Mouse (Mus musculus) cortical plate, adult 2 months (tissue): ENCODE results near the gene Olfr906.

Experiments used
- CTCF ChIP-seq: fragments of 200-500 bp; IDR thresholded peaks from 2 replicates; pipeline ENCODE4 v1.5.1; 2011; ENCODE audit warnings: mild to moderate bottlenecking, control low read depth, low read length; ENCODE audit not compliant: insufficient read depth; ENCODE audit errors: extremely low read depth
- POLR2A ChIP-seq: fragments of 200-500 bp; IDR thresholded peaks from 2 replicates; pipeline ENCODE4 v1.6.1; 2011; ENCODE audit warnings: mild to moderate bottlenecking, low read length, control low read depth; ENCODE audit not compliant: insufficient read depth; ENCODE audit errors: extremely low read depth

GRCm38 (mm10) chr9:38486785-38487184 lies at the start of gene Olfr906:
- TF ChIP-seq CTCF (no peak), POLR2A (no peak)
